Mouse (Mus musculus) heart, adult 2 months (tissue): ENCODE measurements at regions not wholly inside any gene's neighbourhood (a gene's known extent, or its start where the extent isn't known, plus 50 kb on each side); places are given as distances from the start of the nearest gene placed in this dataset.

Source experiments
- CTCF ChIP-seq: fragments of 200-600 bp; IDR thresholded peaks from 2 replicates; pipeline ENCODE4 v1.8.1; 2022; ENCODE audit warnings: antibody characterized with exemption, mild to moderate bottlenecking, moderate library complexity
- EP300 ChIP-seq: fragments of 200-500 bp; IDR thresholded peaks from 2 replicates; pipeline ENCODE4 v1.6.1; 2011; ENCODE audit warnings: low read depth, low read length, control low read depth; ENCODE audit not compliant: insufficient read depth
- POLR2A ChIP-seq: fragments of 200-500 bp; IDR thresholded peaks from 2 replicates; pipeline ENCODE4 v1.6.1; 2011; ENCODE audit warnings: mild to moderate bottlenecking, low read depth, low read length, control low read depth; ENCODE audit not compliant: insufficient read depth

DNA sequence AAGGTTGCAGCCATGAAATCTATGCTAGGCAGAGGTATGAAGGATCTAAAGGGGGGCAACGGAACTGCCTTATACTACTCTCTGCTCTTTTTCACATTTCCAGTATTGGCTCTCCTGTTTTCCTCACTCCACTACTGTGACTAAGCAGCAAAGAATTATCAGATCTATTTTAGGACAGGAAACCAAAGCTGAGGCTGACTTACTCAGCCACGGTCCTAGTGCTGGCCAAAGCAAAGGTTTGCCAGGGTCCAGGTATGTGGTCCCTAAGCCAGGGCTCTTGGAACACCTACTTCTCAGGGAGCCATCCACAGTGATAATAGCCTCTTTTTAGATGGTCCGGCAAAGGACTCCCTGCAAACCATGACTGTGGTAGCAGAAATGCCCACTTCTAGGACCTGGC is 195.6 kb upstream of the Gm21798 start:
- TF ChIP-seq POLR2A: no peak
- TF ChIP-seq CTCF: no peak
- TF ChIP-seq EP300: no peak
